Mouse (Mus musculus): Measurements from ENCODE around the gene Kifc3. TPM values are rescaled to one million over a fixed set of nuclear protein-coding genes. Genes with fewer than 3 reads are reported as not detected.

Kifc3 gene
- polyA plus RNA-seq, 2 experiments, result 12.7 to 25.9 TPM

DNA sequence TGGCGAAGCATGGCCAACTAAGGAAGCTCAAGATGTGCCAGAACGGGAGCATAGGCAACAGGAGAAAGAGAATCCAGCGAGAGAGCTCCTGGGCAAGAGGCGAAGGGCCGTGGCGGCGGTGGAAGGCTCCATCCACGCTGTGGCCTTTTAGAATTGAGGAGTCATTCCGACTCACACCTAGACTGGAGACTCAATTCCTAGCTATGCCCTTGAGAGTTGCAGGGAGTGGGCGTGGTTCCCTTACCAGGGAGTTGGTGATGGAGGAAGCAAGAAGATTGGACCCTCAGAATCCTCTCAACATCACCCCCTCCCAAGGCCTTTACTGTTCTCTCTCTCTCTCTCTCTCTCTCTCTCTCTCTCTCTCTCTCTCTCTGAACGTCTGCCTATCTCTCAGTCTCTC is 121.0 kb downstream of the Kifc3 start:
- Histone ChIP-seq H3K9me3 (ENCODE audit: control insufficient read depth, low read length) (no peaks in the 10 kb centered on the region), H3K4me3 (replicated peaks; ENCODE audit: low read length) (peak overlapping the region; percentile 73), H3K9ac (ENCODE audit: low read depth, low read length, severe bottlenecking) (peak overlapping the region; percentile 75), H3K4me2 (replicated peaks; ENCODE audit: low read depth, low read length, severe bottlenecking) (peak overlapping the region; percentile 65), H3K36me3 (ENCODE audit: control insufficient read depth, insufficient read depth, low read length) (peaks cover 21% of the 10 kb centered on the region), H3K27me3 (ENCODE audit: control insufficient read depth, insufficient read depth, low read length) (no peaks in the 10 kb centered on the region), H3K4me1 (ENCODE audit: control insufficient read depth, insufficient read depth, low read length) (peaks cover 6% of the 10 kb centered on the region), H3K27ac (replicated peaks; ENCODE audit: low read depth, low read length) (peak overlapping the region; percentile 64)
- no peak for ATAC-seq (ENCODE audit: low FRiP score, low read depth)
- 12% methylated on average over 11 of the region's 11 CpGs for WGBS
- no peak for DNase-seq (ENCODE audit: low spot score)
- no peak for TF ChIP-seq POLR2A (IDR thresholded peaks at IDR 0.05; ENCODE audit: borderline replicate concordance, extremely low read depth, insufficient read depth, insufficient read length)

DNA sequence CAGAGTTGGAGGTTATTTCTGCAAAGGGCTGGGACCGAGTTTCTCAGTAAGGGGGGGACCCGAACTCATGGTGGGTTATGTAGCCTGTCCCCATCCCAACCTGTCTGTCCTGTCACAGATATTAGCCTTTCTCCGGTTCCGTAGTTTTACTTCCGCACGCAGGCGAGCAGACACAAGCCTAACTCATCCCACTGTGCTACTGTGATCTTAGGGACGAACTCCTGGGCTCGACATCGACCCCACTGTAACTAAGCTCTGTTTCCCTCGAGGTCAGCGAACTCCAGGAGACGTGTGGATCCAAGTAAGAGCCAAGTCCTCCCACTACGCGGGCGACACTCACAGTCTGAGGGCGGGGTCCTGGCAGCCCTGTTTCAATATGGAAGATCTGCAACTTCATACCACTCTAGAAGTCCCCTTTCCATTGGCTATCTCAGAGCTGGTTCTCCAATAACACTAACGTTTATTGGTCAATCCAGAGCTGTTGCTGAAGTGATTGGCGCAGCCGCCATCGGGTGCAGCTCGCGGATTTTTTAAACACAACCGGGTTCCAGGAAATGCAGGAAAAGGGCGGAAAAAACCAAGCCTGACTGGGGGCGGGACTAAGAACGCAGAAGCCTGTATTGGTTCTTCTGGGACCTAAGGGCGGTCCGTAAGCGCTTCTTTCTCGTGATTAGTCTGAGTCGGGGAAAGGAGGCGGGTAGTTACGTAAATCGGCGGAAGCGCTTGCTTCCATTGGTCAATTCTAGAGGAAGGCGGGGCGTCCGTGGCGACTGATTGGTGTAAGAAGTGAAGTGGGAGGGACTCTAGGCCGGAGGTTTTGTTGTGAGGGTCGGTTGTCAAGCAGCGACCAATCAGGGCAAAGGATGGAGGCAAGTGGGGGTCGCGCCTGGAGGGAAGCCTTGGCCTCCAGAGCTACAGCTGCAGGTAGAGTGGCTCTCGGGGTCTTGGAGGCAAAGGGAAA is 122.0 kb downstream of the Kifc3 start, which contains the start of gene Katnb1:
TSS of gene Katnb1 (plus strand) at position 806 of the 961 bp plus-strand sequence.
- Histone ChIP-seq H3K4me3 (replicated peaks; ENCODE audit: low read length) (peak within 1 kb of the TSS; percentile 73), H3K4me2 (replicated peaks; ENCODE audit: low read depth, low read length, severe bottlenecking) (peak within 1 kb of the TSS; percentile 66), H3K4me1 (ENCODE audit: control insufficient read depth, insufficient read depth, low read length) (peaks cover 6% of the 10 kb centered on the region), H3K36me3 (ENCODE audit: control insufficient read depth, insufficient read depth, low read length) (peaks cover 17% of the 10 kb centered on the region), H3K27ac (replicated peaks; ENCODE audit: low read depth, low read length) (peak within 1 kb of the TSS; percentile 64), H3K9me3 (ENCODE audit: control insufficient read depth, low read length) (no peaks in the 10 kb centered on the region), H3K27me3 (ENCODE audit: control insufficient read depth, insufficient read depth, low read length) (no peaks in the 10 kb centered on the region), H3K9ac (ENCODE audit: low read depth, low read length, severe bottlenecking) (peak within 1 kb of the TSS; percentile 75)
- WGBS, result under 1% methylated on average over 47 of the region's 47 CpGs
- DNase-seq (ENCODE audit: low spot score) (peak; percentile 100), ATAC-seq (ENCODE audit: low FRiP score, low read depth) (peak; percentile 96)
- TF ChIP-seq POLR2A (IDR thresholded peaks at IDR 0.05; ENCODE audit: borderline replicate concordance, extremely low read depth, insufficient read depth, insufficient read length), result peak; percentile 85; the same call in 1 of the 2 replicates

DNA sequence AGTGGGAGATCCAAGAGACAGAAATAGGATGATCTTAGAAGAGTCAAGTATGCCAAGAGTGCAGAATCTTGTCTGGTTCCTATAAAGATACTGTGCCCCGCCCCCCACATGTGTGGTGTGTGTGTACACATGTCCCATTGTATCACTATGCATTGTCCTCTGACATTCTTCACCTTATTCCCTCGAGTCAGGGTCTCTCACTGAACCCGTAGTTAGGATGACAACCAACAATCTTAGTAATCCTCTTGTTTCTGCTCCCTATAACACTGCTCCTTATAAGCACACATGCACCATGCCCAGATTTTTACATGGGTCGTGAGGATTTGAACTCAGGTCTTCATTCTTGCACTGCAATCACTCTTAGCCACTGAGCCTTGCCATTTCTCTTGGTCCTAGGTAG is 123.3 kb downstream of the Kifc3 start:
- no peak for TF ChIP-seq POLR2A (IDR thresholded peaks at IDR 0.05; ENCODE audit: borderline replicate concordance, extremely low read depth, insufficient read depth, insufficient read length)
- H3K4me2 ChIP-seq (replicated peaks; ENCODE audit: low read depth, low read length, severe bottlenecking), result no peak overlapping the region
- no peaks in the 10 kb centered on the region for H3K27me3 ChIP-seq (ENCODE audit: control insufficient read depth, insufficient read depth, low read length)
- H3K4me3 ChIP-seq (replicated peaks; ENCODE audit: low read length), result no peak overlapping the region
- H3K9ac ChIP-seq (ENCODE audit: low read depth, low read length, severe bottlenecking), result no peak overlapping the region
- peaks cover 6% of the 10 kb centered on the region for H3K4me1 ChIP-seq (ENCODE audit: control insufficient read depth, insufficient read depth, low read length)
- no peak for DNase-seq (ENCODE audit: low spot score)
- H3K27ac ChIP-seq (replicated peaks; ENCODE audit: low read depth, low read length), result no peak overlapping the region
- ATAC-seq (ENCODE audit: low FRiP score, low read depth), result no peak
- WGBS, result 82% methylated on average over 4 of the region's 4 CpGs
- H3K9me3 ChIP-seq (ENCODE audit: control insufficient read depth, low read length), result no peaks in the 10 kb centered on the region
- peaks cover 5% of the 10 kb centered on the region; the same call in 1 of the 2 replicates for H3K36me3 ChIP-seq (ENCODE audit: control insufficient read depth, insufficient read depth, low read length)

DNA sequence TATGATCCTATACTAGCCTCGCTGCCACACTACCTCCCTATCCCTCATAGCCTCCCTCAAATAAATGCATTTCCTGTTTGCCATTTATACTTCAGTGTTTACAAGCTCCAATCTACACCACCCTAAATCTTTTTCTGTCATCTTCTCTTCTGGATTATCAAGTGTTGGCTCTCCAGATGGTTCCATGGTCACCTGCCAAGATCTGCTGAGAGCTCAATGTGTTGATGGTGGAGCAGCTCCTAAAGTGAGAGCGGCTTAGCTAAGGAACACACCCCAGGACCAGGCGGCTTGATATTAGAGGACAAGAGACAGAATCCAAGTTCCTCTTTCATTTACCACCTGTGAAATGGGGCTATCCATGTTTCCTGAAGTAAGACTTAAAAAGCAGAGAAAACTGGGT is 124.6 kb downstream of the Kifc3 start:
- H3K27ac ChIP-seq (replicated peaks; ENCODE audit: low read depth, low read length), result no peak overlapping the region
- DNase-seq (ENCODE audit: low spot score) (no peak), ATAC-seq (ENCODE audit: low FRiP score, low read depth) (no peak)
- H3K27me3 ChIP-seq (ENCODE audit: control insufficient read depth, insufficient read depth, low read length), result no peaks in the 10 kb centered on the region
- H3K4me1 ChIP-seq (ENCODE audit: control insufficient read depth, insufficient read depth, low read length), result peaks cover 6% of the 10 kb centered on the region
- H3K9me3 ChIP-seq (ENCODE audit: control insufficient read depth, low read length), result no peaks in the 10 kb centered on the region
- no peak overlapping the region for H3K4me2 ChIP-seq (replicated peaks; ENCODE audit: low read depth, low read length, severe bottlenecking)
- H3K4me3 ChIP-seq (replicated peaks; ENCODE audit: low read length), result no peak overlapping the region
- H3K9ac ChIP-seq (ENCODE audit: low read depth, low read length, severe bottlenecking), result no peak overlapping the region
- WGBS, result 67% methylated on average over 3 of the region's 3 CpGs
- no peak for TF ChIP-seq POLR2A (IDR thresholded peaks at IDR 0.05; ENCODE audit: borderline replicate concordance, extremely low read depth, insufficient read depth, insufficient read length)
- H3K36me3 ChIP-seq (ENCODE audit: control insufficient read depth, insufficient read depth, low read length), result no peaks in the 10 kb centered on the region

DNA sequence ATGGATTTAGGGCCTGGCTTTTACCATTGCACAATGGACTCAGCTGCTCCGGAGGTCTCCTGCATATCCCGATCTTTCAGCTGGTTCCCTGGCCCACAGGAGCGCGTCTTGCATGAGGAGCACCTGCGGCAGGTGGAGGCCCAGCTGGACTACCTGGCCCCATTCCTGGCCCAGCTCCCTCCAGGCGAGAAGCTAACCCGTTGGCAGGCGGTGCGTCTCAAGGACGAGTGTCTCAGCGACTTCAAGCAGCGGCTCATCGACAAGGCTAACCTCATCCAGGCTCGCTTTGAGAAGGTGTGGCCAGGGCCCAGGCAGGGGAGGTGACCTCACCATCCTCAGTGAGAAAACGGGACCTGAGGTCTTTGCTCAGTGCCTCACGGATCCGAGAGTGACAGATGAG is 126.5 kb downstream of the Kifc3 start:
- Histone ChIP-seq H3K27me3 (ENCODE audit: control insufficient read depth, insufficient read depth, low read length) (no peaks in the 10 kb centered on the region), H3K9me3 (ENCODE audit: control insufficient read depth, low read length) (no peaks in the 10 kb centered on the region), H3K27ac (replicated peaks; ENCODE audit: low read depth, low read length) (no peak overlapping the region), H3K4me1 (ENCODE audit: control insufficient read depth, insufficient read depth, low read length) (peaks cover 2% of the 10 kb centered on the region; the same call in 1 of the 2 replicates), H3K4me3 (replicated peaks; ENCODE audit: low read length) (no peak overlapping the region), H3K36me3 (ENCODE audit: control insufficient read depth, insufficient read depth, low read length) (no peaks in the 10 kb centered on the region), H3K4me2 (replicated peaks; ENCODE audit: low read depth, low read length, severe bottlenecking) (no peak overlapping the region), H3K9ac (ENCODE audit: low read depth, low read length, severe bottlenecking) (no peak overlapping the region)
- TF ChIP-seq POLR2A (IDR thresholded peaks at IDR 0.05; ENCODE audit: borderline replicate concordance, extremely low read depth, insufficient read depth, insufficient read length), result no peak
- ATAC-seq (ENCODE audit: low FRiP score, low read depth), result no peak
- 71% methylated on average over 17 of the region's 17 CpGs for WGBS
- no peak for DNase-seq (ENCODE audit: low spot score)

Measured in limb, embryonic 14.5 days (tissue).